Mouse (Mus musculus): ENCODE measurements around the gene Praf2. TPM values are rescaled to one million over a fixed set of nuclear protein-coding genes. Genes with fewer than 3 reads are reported as not detected.

Gene Praf2
- polyA plus RNA-seq, 1 experiment = 53.8 TPM

- TF ChIP-seq POLR2A (IDR thresholded peaks at IDR 0.05; ENCODE audit: insufficient read depth, low read length) = no peak
- no peak for TF ChIP-seq EP300 (IDR thresholded peaks at IDR 0.05; ENCODE audit: insufficient read depth, low read depth, low read length)
- TF ChIP-seq CTCF (IDR thresholded peaks at IDR 0.05; ENCODE audit: low read depth, low read length) = no peak
- H3K4me1 ChIP-seq (ENCODE audit: control insufficient read depth, insufficient read depth, low read length) = no peaks in the 10 kb centered on the region
- H3K27ac ChIP-seq (ENCODE audit: insufficient read depth, low read length) = peak within 1 kb of the TSS; percentile 98
- no peaks in the 10 kb centered on the region for H3K9me3 ChIP-seq (replicated peaks; ENCODE audit: control insufficient read depth, insufficient read depth, low read length, poor library complexity, severe bottlenecking)
- no peaks in the 10 kb centered on the region for H3K27me3 ChIP-seq (ENCODE audit: control insufficient read depth, insufficient read depth, low read length, poor library complexity, severe bottlenecking)
- H3K9ac ChIP-seq (ENCODE audit: low read depth, poor library complexity, severe bottlenecking) = peak within 1 kb of the TSS; percentile 85
- H3K4me3 ChIP-seq (ENCODE audit: low read depth, low read length) = peak within 1 kb of the TSS; percentile 100
- H3K36me3 ChIP-seq (ENCODE audit: control insufficient read depth, insufficient read depth, low read length, poor library complexity, severe bottlenecking) = no peaks in the 10 kb centered on the region; the same call in 1 of the 2 replicates
Measured at GRCm38 (mm10) chrX:7721514-7722281, 6.5 kb upstream of the Praf2 start, which contains the start of gene Gm45208. TSS of gene Gm45208 (plus strand) at chrX:7722245.

- Histone ChIP-seq H3K27ac (ENCODE audit: insufficient read depth, low read length) (peak overlapping the region; percentile 98), H3K4me1 (ENCODE audit: control insufficient read depth, insufficient read depth, low read length) (no peaks in the 10 kb centered on the region), H3K9me3 (replicated peaks; ENCODE audit: control insufficient read depth, insufficient read depth, low read length, poor library complexity, severe bottlenecking) (no peaks in the 10 kb centered on the region), H3K27me3 (ENCODE audit: control insufficient read depth, insufficient read depth, low read length, poor library complexity, severe bottlenecking) (no peaks in the 10 kb centered on the region), H3K4me3 (ENCODE audit: low read depth, low read length) (peak overlapping the region; percentile 100), H3K9ac (ENCODE audit: low read depth, poor library complexity, severe bottlenecking) (peak overlapping the region; percentile 85), H3K36me3 (ENCODE audit: control insufficient read depth, insufficient read depth, low read length, poor library complexity, severe bottlenecking) (no peaks in the 10 kb centered on the region; the same call in 1 of the 2 replicates)
- TF ChIP-seq EP300 (IDR thresholded peaks at IDR 0.05; ENCODE audit: insufficient read depth, low read depth, low read length) (no peak), POLR2A (IDR thresholded peaks at IDR 0.05; ENCODE audit: insufficient read depth, low read length) (no peak), CTCF (IDR thresholded peaks at IDR 0.05; ENCODE audit: low read depth, low read length) (no peak)
Measured at GRCm38 (mm10) chrX:7722282-7722611, 6.0 kb upstream of the Praf2 start.

GRCm38 (mm10) chrX:7722691-7723090 lies 5.5 kb upstream of the Praf2 start:
- Histone ChIP-seq H3K9ac (ENCODE audit: low read depth, poor library complexity, severe bottlenecking) (peak overlapping the region; percentile 85), H3K27ac (ENCODE audit: insufficient read depth, low read length) (peak overlapping the region; percentile 98), H3K4me3 (ENCODE audit: low read depth, low read length) (peak overlapping the region; percentile 100), H3K4me1 (ENCODE audit: control insufficient read depth, insufficient read depth, low read length) (peaks cover under 1% of the 10 kb centered on the region), H3K9me3 (replicated peaks; ENCODE audit: control insufficient read depth, insufficient read depth, low read length, poor library complexity, severe bottlenecking) (no peaks in the 10 kb centered on the region), H3K36me3 (ENCODE audit: control insufficient read depth, insufficient read depth, low read length, poor library complexity, severe bottlenecking) (no peaks in the 10 kb centered on the region; the same call in 1 of the 2 replicates), H3K27me3 (ENCODE audit: control insufficient read depth, insufficient read depth, low read length, poor library complexity, severe bottlenecking) (no peaks in the 10 kb centered on the region)
- TF ChIP-seq CTCF (IDR thresholded peaks at IDR 0.05; ENCODE audit: low read depth, low read length) (no peak), EP300 (IDR thresholded peaks at IDR 0.05; ENCODE audit: insufficient read depth, low read depth, low read length) (no peak), POLR2A (IDR thresholded peaks at IDR 0.05; ENCODE audit: insufficient read depth, low read length) (no peak)

GRCm38 (mm10) chrX:7724135-7724534 lies 4.1 kb upstream of the Praf2 start:
- H3K9me3 ChIP-seq (replicated peaks; ENCODE audit: control insufficient read depth, insufficient read depth, low read length, poor library complexity, severe bottlenecking) = no peaks in the 10 kb centered on the region
- TF ChIP-seq CTCF (IDR thresholded peaks at IDR 0.05; ENCODE audit: low read depth, low read length) (no peak), EP300 (IDR thresholded peaks at IDR 0.05; ENCODE audit: insufficient read depth, low read depth, low read length) (no peak), POLR2A (IDR thresholded peaks at IDR 0.05; ENCODE audit: insufficient read depth, low read length) (no peak)
- no peak overlapping the region for H3K9ac ChIP-seq (ENCODE audit: low read depth, poor library complexity, severe bottlenecking)
- H3K27me3 ChIP-seq (ENCODE audit: control insufficient read depth, insufficient read depth, low read length, poor library complexity, severe bottlenecking) = no peaks in the 10 kb centered on the region
- H3K27ac ChIP-seq (ENCODE audit: insufficient read depth, low read length) = peak overlapping the region; percentile 98; the same call in 1 of the 2 replicates
- peaks cover 2% of the 10 kb centered on the region for H3K4me1 ChIP-seq (ENCODE audit: control insufficient read depth, insufficient read depth, low read length)
- no peak overlapping the region for H3K4me3 ChIP-seq (ENCODE audit: low read depth, low read length)
- H3K36me3 ChIP-seq (ENCODE audit: control insufficient read depth, insufficient read depth, low read length, poor library complexity, severe bottlenecking) = no peaks in the 10 kb centered on the region; the same call in 1 of the 2 replicates

GRCm38 (mm10) chrX:7725841-7726240 lies 2.4 kb upstream of the Praf2 start:
- Histone ChIP-seq H3K36me3 (ENCODE audit: control insufficient read depth, insufficient read depth, low read length, poor library complexity, severe bottlenecking) (no peaks in the 10 kb centered on the region; the same call in 1 of the 2 replicates), H3K4me3 (ENCODE audit: low read depth, low read length) (0 out of 2 replicates have a peak overlapping the region, but pooled peaks have one; percentile 25), H3K9me3 (replicated peaks; ENCODE audit: control insufficient read depth, insufficient read depth, low read length, poor library complexity, severe bottlenecking) (no peaks in the 10 kb centered on the region), H3K4me1 (ENCODE audit: control insufficient read depth, insufficient read depth, low read length) (peaks cover 2% of the 10 kb centered on the region), H3K27me3 (ENCODE audit: control insufficient read depth, insufficient read depth, low read length, poor library complexity, severe bottlenecking) (no peaks in the 10 kb centered on the region), H3K27ac (ENCODE audit: insufficient read depth, low read length) (no peak overlapping the region; the same call in 1 of the 2 replicates), H3K9ac (ENCODE audit: low read depth, poor library complexity, severe bottlenecking) (no peak overlapping the region)
- TF ChIP-seq EP300 (IDR thresholded peaks at IDR 0.05; ENCODE audit: insufficient read depth, low read depth, low read length) (no peak), CTCF (IDR thresholded peaks at IDR 0.05; ENCODE audit: low read depth, low read length) (no peak), POLR2A (IDR thresholded peaks at IDR 0.05; ENCODE audit: insufficient read depth, low read length) (no peak)

GRCm38 (mm10) chrX:7727176-7727575 lies 1.1 kb upstream of the Praf2 start:
- H3K9ac ChIP-seq (ENCODE audit: low read depth, poor library complexity, severe bottlenecking) = no peak overlapping the region
- no peaks in the 10 kb centered on the region for H3K27me3 ChIP-seq (ENCODE audit: control insufficient read depth, insufficient read depth, low read length, poor library complexity, severe bottlenecking)
- TF ChIP-seq POLR2A (IDR thresholded peaks at IDR 0.05; ENCODE audit: insufficient read depth, low read length) (no peak), EP300 (IDR thresholded peaks at IDR 0.05; ENCODE audit: insufficient read depth, low read depth, low read length) (no peak), CTCF (IDR thresholded peaks at IDR 0.05; ENCODE audit: low read depth, low read length) (no peak)
- peak overlapping the region; percentile 20; the same call in 1 of the 2 replicates for H3K27ac ChIP-seq (ENCODE audit: insufficient read depth, low read length)
- H3K36me3 ChIP-seq (ENCODE audit: control insufficient read depth, insufficient read depth, low read length, poor library complexity, severe bottlenecking) = no peaks in the 10 kb centered on the region; the same call in 1 of the 2 replicates
- no peaks in the 10 kb centered on the region for H3K9me3 ChIP-seq (replicated peaks; ENCODE audit: control insufficient read depth, insufficient read depth, low read length, poor library complexity, severe bottlenecking)
- no peak overlapping the region for H3K4me3 ChIP-seq (ENCODE audit: low read depth, low read length)
- peaks cover 2% of the 10 kb centered on the region for H3K4me1 ChIP-seq (ENCODE audit: control insufficient read depth, insufficient read depth, low read length)
